Mouse (Mus musculus) MEL (cell line): ENCODE measurements around the gene Psmb11. TPM values are rescaled to one million over a fixed set of nuclear protein-coding genes. Genes with fewer than 3 reads are reported as not detected.

Experiments
- DNase-seq: peaks from one replicate; pipeline ENCODE4 v3.0.0; 2011; ENCODE audit warnings: low read depth, low spot score
- H3K27ac ChIP-seq: 2 replicates; pipeline ENCODE4 v1.5.1; 2012; ENCODE audit warnings: low read depth, mild to moderate bottlenecking, control low read depth, low read length, moderate library complexity; ENCODE audit not compliant: control insufficient read depth
- H3K27me3 ChIP-seq, 2 experiments: fragments of 150-350 bp in 1 of 2; sonication (generic) in 1 of 2; 2 replicates each; pipeline ENCODE4 v1.6.1; 2012; ENCODE audit warnings: low read length in 2 of 2, mild to moderate bottlenecking in 2 of 2, improper control_type of control experiment in 1 of 2, moderate library complexity in 1 of 2; ENCODE audit not compliant: insufficient read depth in 2 of 2, control insufficient read depth in 1 of 2
- H3K36me3 ChIP-seq, 2 experiments: 2 replicates each; pipeline ENCODE4 v1.6.1; 2012 to 2014; ENCODE audit warnings: low read length in 2 of 2, improper control_type of control experiment in 1 of 2, inconsistent platforms in 1 of 2, mild to moderate bottlenecking in 1 of 2; ENCODE audit not compliant: insufficient read depth in 2 of 2, control insufficient read depth in 1 of 2
- H3K4me1 ChIP-seq, 2 experiments: fragments of 150-350 bp in 1 of 2; sonication (generic) in 1 of 2; 2 replicates each; pipeline ENCODE4 v1.6.1; 2012; ENCODE audit warnings: low read length in 2 of 2, improper control_type of control experiment in 1 of 2, mild to moderate bottlenecking in 1 of 2; ENCODE audit not compliant: insufficient read depth in 2 of 2, control insufficient read depth in 1 of 2
- H3K4me3 ChIP-seq, 2 experiments: fragments of 150-350 bp in 1 of 2; sonication (generic) in 1 of 2; 2 replicates each; pipeline ENCODE4 v1.5.1; 2012; ENCODE audit warnings: low read depth in 2 of 2, low read length in 2 of 2, mild to moderate bottlenecking in 2 of 2, moderate library complexity in 2 of 2, control low read depth in 1 of 2, improper control_type of control experiment in 1 of 2; ENCODE audit not compliant: control insufficient read depth in 1 of 2, insufficient read depth in 1 of 2
- H3K79me2 ChIP-seq: 2 replicates; pipeline ENCODE4 v1.6.1; 2012; ENCODE audit warnings: mild to moderate bottlenecking, low read length, moderate library complexity; ENCODE audit not compliant: control insufficient read depth, poor library complexity, insufficient read depth
- H3K9ac ChIP-seq: 2 replicates; pipeline ENCODE4 v1.6.1; 2012; ENCODE audit warnings: low read depth, mild to moderate bottlenecking, control low read depth, low read length, moderate library complexity; ENCODE audit not compliant: control insufficient read depth, poor library complexity, severe bottlenecking
- H3K9me3 ChIP-seq: fragments of 150-350 bp; sonication (generic); replicated peaks from 2 replicates; pipeline ENCODE4 v1.6.1; 2012; ENCODE audit warnings: mild to moderate bottlenecking, low read length, improper control_type of control experiment, moderate library complexity; ENCODE audit not compliant: insufficient read depth
- BHLHE40 ChIP-seq: IDR thresholded peaks from 2 replicates; pipeline ENCODE4 v1.6.1; 2012; ENCODE audit warnings: low read depth, mild to moderate bottlenecking, inconsistent platforms, low read length, improper control_type of control experiment, borderline replicate concordance
- CHD1 ChIP-seq: IDR thresholded peaks from 2 replicates; pipeline ENCODE4 v1.6.1; 2012; ENCODE audit warnings: low read depth, mild to moderate bottlenecking, inconsistent platforms, low read length, improper control_type of control experiment
- CTCF ChIP-seq, 3 experiments: IDR thresholded peaks in 2 of 3; conservative IDR thresholded peaks in 1 of 3; 2 replicates each; pipeline ENCODE4 v1.5.1; 2011 to 2012; ENCODE audit warnings: low read length in 3 of 3, low read depth in 2 of 3, mild to moderate bottlenecking in 2 of 3, improper control_type of control experiment in 1 of 3, inconsistent platforms in 1 of 3, mixed read lengths in 1 of 3, moderate library complexity in 1 of 3; ENCODE audit not compliant: control insufficient read depth in 1 of 3, insufficient read depth in 1 of 3, poor library complexity in 1 of 3, severe bottlenecking in 1 of 3
- E2F4 ChIP-seq: IDR thresholded peaks from 2 replicates; pipeline ENCODE4 v1.6.1; 2011; ENCODE audit warnings: low read depth, low read length, improper control_type of control experiment, borderline replicate concordance
- ELF1 ChIP-seq: IDR thresholded peaks from 2 replicates; pipeline ENCODE4 v1.6.1; 2014; ENCODE audit warnings: low read depth, mild to moderate bottlenecking, inconsistent platforms, low read length, improper control_type of control experiment, moderate library complexity
- EP300 ChIP-seq, 2 experiments: IDR thresholded peaks; 2 replicates each; pipeline ENCODE4 v1.6.1; 2011; ENCODE audit warnings: improper control_type of control experiment in 2 of 2, low read length in 2 of 2, low read depth in 1 of 2, mild to moderate bottlenecking in 1 of 2
- GABPA ChIP-seq: IDR thresholded peaks from 2 replicates; pipeline ENCODE4 v1.6.1; 2012; ENCODE audit warnings: low read depth, mild to moderate bottlenecking, inconsistent platforms, low read length, improper control_type of control experiment, moderate library complexity
- HCFC1 ChIP-seq: IDR thresholded peaks from 2 replicates; pipeline ENCODE4 v1.6.1; 2012; ENCODE audit warnings: low read depth, mild to moderate bottlenecking, inconsistent platforms, low read length, improper control_type of control experiment, moderate library complexity
- JUND ChIP-seq: IDR thresholded peaks from 2 replicates; pipeline ENCODE4 v1.6.1; 2011; ENCODE audit warnings: low read depth, mild to moderate bottlenecking, improper control_type of control experiment, low read length
- KAT2A ChIP-seq: conservative IDR thresholded peaks from 2 replicates; pipeline ENCODE4 v1.6.1; 2012; ENCODE audit warnings: low read depth, low read length, improper control_type of control experiment, inconsistent platforms
- MAFK ChIP-seq: IDR thresholded peaks from 2 replicates; pipeline ENCODE4 v1.6.1; 2011; ENCODE audit warnings: low read depth, mild to moderate bottlenecking, low read length, improper control_type of control experiment, borderline replicate concordance
- MAZ ChIP-seq: IDR thresholded peaks from 2 replicates; pipeline ENCODE4 v1.6.1; 2012; ENCODE audit warnings: low read depth, mild to moderate bottlenecking, inconsistent platforms, low read length, improper control_type of control experiment
- MEF2A ChIP-seq: IDR thresholded peaks from 2 replicates; pipeline ENCODE4 v1.6.1; 2014; ENCODE audit warnings: low read depth, mild to moderate bottlenecking, inconsistent platforms, low read length, improper control_type of control experiment; ENCODE audit not compliant: poor library complexity, insufficient replicate concordance, severe bottlenecking; ENCODE audit errors: extremely low read depth
- MXI1 ChIP-seq: IDR thresholded peaks from 2 replicates; pipeline ENCODE4 v1.6.1; 2011; ENCODE audit warnings: mild to moderate bottlenecking, low read depth, low read length, improper control_type of control experiment
- MYC ChIP-seq: IDR thresholded peaks from 2 replicates; pipeline ENCODE4 v1.6.1; 2011; ENCODE audit warnings: low read depth, mild to moderate bottlenecking, low read length, improper control_type of control experiment, moderate library complexity
- NRF1 ChIP-seq: IDR thresholded peaks from 2 replicates; pipeline ENCODE4 v1.6.1; 2014; ENCODE audit warnings: low read depth, mild to moderate bottlenecking, inconsistent platforms, low read length, improper control_type of control experiment, moderate library complexity; ENCODE audit not compliant: poor library complexity, insufficient read depth, severe bottlenecking
- POLR2A ChIP-seq, 2 experiments: IDR thresholded peaks; 2 replicates each; pipeline ENCODE4 v1.6.1; 2011 to 2012; ENCODE audit warnings: low read length in 2 of 2, mild to moderate bottlenecking in 2 of 2, control low read depth in 1 of 2, improper control_type of control experiment in 1 of 2, low read depth in 1 of 2, moderate library complexity in 1 of 2; ENCODE audit not compliant: control insufficient read depth in 1 of 2, insufficient read depth in 1 of 2, poor library complexity in 1 of 2
- POLR2AphosphoS2 ChIP-seq: IDR thresholded peaks from 2 replicates; pipeline ENCODE4 v1.6.1; 2011; ENCODE audit warnings: low read length, improper control_type of control experiment
- POLR2AphosphoS5 ChIP-seq: IDR thresholded peaks from 2 replicates; pipeline ENCODE4 v1.6.1; 2012; ENCODE audit warnings: low read depth, borderline replicate concordance, mild to moderate bottlenecking, inconsistent platforms, low read length, moderate library complexity, mixed read lengths
- RAD21 ChIP-seq: IDR thresholded peaks from 2 replicates; pipeline ENCODE4 v1.6.1; 2011; ENCODE audit warnings: mild to moderate bottlenecking, low read depth, low read length, improper control_type of control experiment
- SIN3A ChIP-seq: IDR thresholded peaks from 2 replicates; pipeline ENCODE4 v1.6.1; 2012; ENCODE audit warnings: low read length, improper control_type of control experiment, inconsistent platforms
- SMC3 ChIP-seq: IDR thresholded peaks from 2 replicates; pipeline ENCODE4 v1.6.1; 2011; ENCODE audit warnings: low read depth, low read length, improper control_type of control experiment
- TAL1 ChIP-seq: IDR thresholded peaks from 2 replicates; pipeline ENCODE4 v1.6.1; 2012; ENCODE audit warnings: mild to moderate bottlenecking, inconsistent platforms, low read length, moderate library complexity, mixed read lengths
- TBP ChIP-seq: IDR thresholded peaks from 2 replicates; pipeline ENCODE4 v1.8.0; 2011; ENCODE audit warnings: low read depth, low read length, improper control_type of control experiment
- UBTF ChIP-seq: IDR thresholded peaks from 2 replicates; pipeline ENCODE4 v1.6.1; 2012; ENCODE audit warnings: low read depth, mild to moderate bottlenecking, inconsistent platforms, low read length, improper control_type of control experiment, moderate library complexity, borderline replicate concordance; ENCODE audit not compliant: insufficient read depth
- USF2 ChIP-seq, 2 experiments: IDR thresholded peaks; 2 replicates each; pipeline ENCODE4 v1.6.1; 2011 to 2012; ENCODE audit warnings: improper control_type of control experiment in 2 of 2, low read length in 2 of 2, borderline replicate concordance in 1 of 2, inconsistent platforms in 1 of 2, low read depth in 1 of 2, mild to moderate bottlenecking in 1 of 2; ENCODE audit not compliant: insufficient read depth in 1 of 2
- ZC3H11A ChIP-seq: IDR thresholded peaks from 2 replicates; pipeline ENCODE4 v1.6.1; 2012; ENCODE audit warnings: low read depth, mild to moderate bottlenecking, inconsistent platforms, low read length, improper control_type of control experiment
- ZKSCAN1 ChIP-seq: IDR thresholded peaks from 2 replicates; pipeline ENCODE4 v1.6.1; 2012; ENCODE audit warnings: low read depth, mild to moderate bottlenecking, inconsistent platforms, low read length, improper control_type of control experiment, moderate library complexity
- ZMIZ1 ChIP-seq: IDR thresholded peaks from 2 replicates; pipeline ENCODE4 v1.6.1; 2012; ENCODE audit warnings: low read depth, mild to moderate bottlenecking, inconsistent platforms, low read length, improper control_type of control experiment, moderate library complexity
- ZNF384 ChIP-seq: IDR thresholded peaks from 2 replicates; pipeline ENCODE4 v1.6.1; 2012; ENCODE audit warnings: low read depth, mild to moderate bottlenecking, inconsistent platforms, low read length, improper control_type of control experiment
- polyA plus RNA-seq, 2 experiments: library from polyadenylated mRNA; stranded (reverse) in 1 of 2; unstranded in 1 of 2; fragments of >175 nt in 1 of 2; fragments of >200 nt in 1 of 2; gene quantifications; 2 replicates each; pipeline versions ENCODE4 v1.2.1 to v1.2.4; 2012; ENCODE audit warnings: low replicate concordance in 2 of 2, low read depth in 1 of 2; ENCODE audit not compliant: insufficient read length in 2 of 2, insufficient read depth in 1 of 2, missing spikeins in 1 of 2
- total RNA-seq: library from RNA; depleted of rRNA; stranded (reverse); fragments of 300-350 nt; gene quantifications from 2 replicates; pipeline ENCODE4 v1.2.3, GENCODE M21; 2012

Gene Psmb11
- total and polyA plus RNA-seq, 3 experiments, result 0.06 TPM; not detected in 2

DNA sequence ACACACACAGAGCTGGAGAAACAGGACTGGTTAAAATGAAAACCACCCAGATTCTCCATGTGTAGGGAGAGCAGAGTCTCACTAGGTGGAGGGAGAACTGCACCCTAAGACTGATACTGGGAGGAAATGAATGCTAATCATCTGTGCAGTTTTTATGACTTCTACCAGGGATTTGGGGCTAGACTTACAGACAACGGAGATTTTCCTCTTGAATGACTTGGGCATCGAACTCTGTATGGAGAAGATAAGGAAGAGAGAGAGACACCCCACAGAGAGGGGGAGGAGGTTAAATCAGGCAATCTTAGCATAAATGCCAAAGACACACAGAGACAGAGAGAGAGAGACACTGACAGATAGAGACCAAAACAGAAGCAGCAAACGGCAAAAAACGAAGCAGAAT is 26.7 kb downstream of the Psmb11 start (continued):
- TF ChIP-seq TBP, result no peak

DNA sequence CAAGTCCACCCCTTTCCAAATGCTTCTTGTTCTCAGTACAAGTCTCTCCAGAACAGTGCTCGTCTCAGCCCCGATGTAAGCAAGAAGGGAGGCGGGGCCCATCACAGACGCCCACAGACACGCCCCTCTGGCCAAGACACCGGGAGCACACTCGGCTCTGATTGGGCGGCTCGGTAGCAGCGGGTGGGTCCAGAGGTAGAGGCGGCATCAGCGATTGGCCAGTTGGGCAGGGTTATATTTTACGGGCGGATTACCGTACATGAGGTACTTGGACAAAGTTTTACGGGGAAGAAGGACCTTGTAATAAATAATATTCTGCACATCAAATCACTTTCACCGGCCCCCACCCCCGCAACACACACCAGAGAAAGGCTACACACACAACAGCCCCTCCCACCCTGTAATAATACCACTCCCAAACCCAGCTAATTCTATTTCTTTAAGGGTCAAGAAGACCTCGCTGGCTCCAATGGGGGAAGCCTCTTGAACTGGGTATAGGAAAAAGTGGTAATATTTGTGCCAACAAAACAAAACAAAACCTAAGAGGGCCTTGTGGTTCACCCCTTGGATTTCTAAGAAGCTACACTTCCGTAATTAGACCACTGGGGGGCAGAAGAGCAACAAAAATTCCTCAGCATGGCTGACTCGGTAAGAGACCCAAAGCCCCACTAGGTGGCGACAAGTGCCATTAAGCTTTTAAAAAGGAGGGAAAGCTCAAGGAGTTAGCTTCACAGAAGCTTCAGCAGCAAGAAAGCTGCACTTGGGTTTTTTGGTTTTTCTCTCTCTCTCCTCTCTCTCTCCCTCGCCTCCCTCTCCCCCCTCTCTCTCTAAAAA is 29.6 kb downstream of the Psmb11 start:
- peaks cover 4 to 31% of the 10 kb centered on the region in 2 experiments for H3K4me1 ChIP-seq

DNA sequence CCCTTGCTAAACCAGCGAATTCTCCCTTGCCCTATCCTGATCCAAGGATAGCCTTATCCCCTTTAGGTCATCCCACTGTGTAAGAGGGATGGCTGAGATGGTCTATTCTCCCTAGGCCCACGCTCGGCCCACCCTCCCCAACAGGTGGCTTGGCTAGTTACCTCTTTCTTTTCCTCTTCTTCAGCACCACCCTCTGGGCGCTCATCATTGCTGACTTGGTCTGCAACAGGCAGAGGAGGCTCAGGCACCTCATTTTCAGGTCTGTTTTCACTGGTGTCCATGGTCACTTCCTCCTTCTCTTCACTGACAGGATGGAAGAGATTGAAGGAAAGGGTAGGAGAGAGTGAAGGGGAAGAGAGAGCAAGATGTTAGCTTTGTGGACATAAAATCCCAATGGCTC is 30.3 kb downstream of the Psmb11 start:
- no peak for DNase-seq
- Histone ChIP-seq H3K79me2 (peaks cover 24% of the 10 kb centered on the region), H3K36me3 (peaks cover 12 to 37% of the 10 kb centered on the region in 2 experiments), H3K27me3 (no peaks in the 10 kb centered on the region), H3K9me3 (no peaks in the 10 kb centered on the region), H3K9ac (no peak overlapping the region), H3K4me1 (peaks cover 4 to 31% of the 10 kb centered on the region in 2 experiments), H3K27ac (no peak overlapping the region), H3K4me3 (no peak overlapping the region)
- TF ChIP-seq ZNF384 (no peak), POLR2A (IDR thresholded peaks at IDR 0.05; ENCODE audit: control insufficient read depth in 1 of 2, insufficient read depth in 1 of 2, low read depth in 1 of 2, low read length in 2 of 2, poor library complexity in 1 of 2) (no peak), MAFK (no peak), MAZ (no peak), MEF2A (no peak), UBTF (no peak), CHD1 (no peak), POLR2AphosphoS2 (no peak), ZMIZ1 (no peak), ZKSCAN1 (no peak), SIN3A (no peak)

More for the DNA sequence above, 29.6 kb downstream of the Psmb11 start:
- DNase-seq, result peak; percentile 95
- no peak overlapping the region for H3K9ac ChIP-seq
- no peak overlapping the region for H3K4me3 ChIP-seq
- H3K36me3 ChIP-seq, result peaks cover 12 to 37% of the 10 kb centered on the region in 2 experiments
- H3K27me3 ChIP-seq, result no peaks in the 10 kb centered on the region
- H3K9me3 ChIP-seq, result no peaks in the 10 kb centered on the region
- H3K27ac ChIP-seq, result no peak overlapping the region
- TF ChIP-seq TAL1 (no peak), POLR2AphosphoS5 (no peak), UBTF (no peak), MXI1 (no peak), GABPA (no peak), BHLHE40 (no peak), HCFC1 (peak; percentile 60; the same call in 1 of the 2 replicates), KAT2A (no peak), ZC3H11A (peak; percentile 47; the same call in 1 of the 2 replicates), RAD21 (peak; percentile 55), EP300 (IDR thresholded peaks at IDR 0.05; ENCODE audit: low read depth in 1 of 2, low read length in 2 of 2) (0 out of 4 replicates have a peak, but pooled peaks of 1 of the 2 experiments have one; percentile 11), TBP (peak; percentile 64), USF2 (IDR thresholded peaks at IDR 0.05; ENCODE audit: borderline replicate concordance in 1 of 2, insufficient read depth in 1 of 2, low read depth in 1 of 2, low read length in 2 of 2) (no peak), MAFK (no peak), CTCF (IDR thresholded peaks at IDR 0.05 in 2 of 3, conservative IDR thresholded peaks at IDR 0.05 in 1 of 3; ENCODE audit: control insufficient read depth in 1 of 3, insufficient read depth in 1 of 3, low read depth in 2 of 3, low read length in 3 of 3, poor library complexity in 1 of 3, severe bottlenecking in 1 of 3) (peak; percentile 82 to 97 (median 88)), MYC (peak; percentile 75), NRF1 (no peak), ZMIZ1 (no peak), JUND (peak; percentile 18; the same call in 1 of the 2 replicates), SMC3 (peak; percentile 80), E2F4 (no peak), ELF1 (no peak), ZNF384 (no peak), SIN3A (peak; percentile 53), POLR2A (IDR thresholded peaks at IDR 0.05; ENCODE audit: control insufficient read depth in 1 of 2, insufficient read depth in 1 of 2, low read depth in 1 of 2, low read length in 2 of 2, poor library complexity in 1 of 2) (0 out of 4 replicates have a peak, but pooled peaks of 1 of the 2 experiments have one; percentile 22)
- H3K79me2 ChIP-seq, result peaks cover 24% of the 10 kb centered on the region
